Mouse (Mus musculus) cerebellum, adult 2 months (tissue): Measurements from ENCODE around the gene Cyp4f14.

Source experiments
- CTCF ChIP-seq: fragments of 200-500 bp; IDR thresholded peaks from 2 replicates; pipeline ENCODE4 v1.5.1; 2011; ENCODE audit warnings: low read depth, mild to moderate bottlenecking, control low read depth, low read length, moderate library complexity, borderline replicate concordance; ENCODE audit not compliant: insufficient read depth
- POLR2A ChIP-seq: fragments of 200-500 bp; IDR thresholded peaks from 2 replicates; pipeline ENCODE4 v1.6.1; 2011; ENCODE audit warnings: low read length, control low read depth, borderline replicate concordance; ENCODE audit not compliant: insufficient read depth

DNA sequence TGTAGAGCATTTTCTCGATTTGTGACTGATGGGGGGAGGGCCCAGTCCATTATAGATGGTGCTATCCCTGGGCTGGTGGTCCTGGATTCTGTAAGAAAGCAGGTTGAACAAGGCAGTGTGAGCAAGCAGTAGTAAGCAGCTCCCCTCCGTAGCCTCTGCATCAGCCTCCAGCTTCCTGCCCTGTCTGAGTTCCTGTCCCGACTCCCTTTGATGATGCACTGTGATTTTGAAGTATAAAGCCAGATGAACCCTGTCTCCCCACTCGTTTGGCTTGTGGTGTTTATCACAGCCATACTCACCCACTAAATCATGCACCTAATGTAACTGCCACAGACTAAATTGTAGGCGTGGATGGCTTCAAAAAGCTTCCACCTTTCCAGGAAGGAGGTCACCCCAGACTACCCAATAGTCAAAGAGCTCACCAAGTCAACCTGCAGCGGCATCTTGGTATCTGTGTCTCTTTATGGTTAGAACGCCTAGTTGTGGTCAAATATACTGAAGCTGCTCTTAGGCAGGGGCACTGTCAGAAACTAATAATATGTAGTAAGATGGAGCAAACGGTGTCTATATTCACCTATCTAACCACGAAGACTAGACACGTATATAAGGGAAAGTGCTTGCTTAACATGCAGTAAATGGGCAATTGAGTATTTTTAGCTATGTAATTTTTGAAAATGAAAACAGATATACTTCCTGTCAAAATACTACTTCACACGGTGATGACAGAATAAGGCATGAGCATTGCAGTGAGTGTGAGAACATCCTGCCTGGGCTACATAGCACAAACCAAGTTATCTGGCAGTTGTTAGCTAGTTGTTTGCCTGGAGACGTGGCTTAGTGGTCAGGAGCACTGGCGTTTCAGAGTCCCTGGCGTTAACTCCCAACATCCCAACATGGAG lies 36.6 kb downstream of the Cyp4f14 start:
- TF ChIP-seq CTCF (no peak), POLR2A (no peak)
